ENCODE assay signal across 8 mouse cellular contexts in the genomic region with DNA sequence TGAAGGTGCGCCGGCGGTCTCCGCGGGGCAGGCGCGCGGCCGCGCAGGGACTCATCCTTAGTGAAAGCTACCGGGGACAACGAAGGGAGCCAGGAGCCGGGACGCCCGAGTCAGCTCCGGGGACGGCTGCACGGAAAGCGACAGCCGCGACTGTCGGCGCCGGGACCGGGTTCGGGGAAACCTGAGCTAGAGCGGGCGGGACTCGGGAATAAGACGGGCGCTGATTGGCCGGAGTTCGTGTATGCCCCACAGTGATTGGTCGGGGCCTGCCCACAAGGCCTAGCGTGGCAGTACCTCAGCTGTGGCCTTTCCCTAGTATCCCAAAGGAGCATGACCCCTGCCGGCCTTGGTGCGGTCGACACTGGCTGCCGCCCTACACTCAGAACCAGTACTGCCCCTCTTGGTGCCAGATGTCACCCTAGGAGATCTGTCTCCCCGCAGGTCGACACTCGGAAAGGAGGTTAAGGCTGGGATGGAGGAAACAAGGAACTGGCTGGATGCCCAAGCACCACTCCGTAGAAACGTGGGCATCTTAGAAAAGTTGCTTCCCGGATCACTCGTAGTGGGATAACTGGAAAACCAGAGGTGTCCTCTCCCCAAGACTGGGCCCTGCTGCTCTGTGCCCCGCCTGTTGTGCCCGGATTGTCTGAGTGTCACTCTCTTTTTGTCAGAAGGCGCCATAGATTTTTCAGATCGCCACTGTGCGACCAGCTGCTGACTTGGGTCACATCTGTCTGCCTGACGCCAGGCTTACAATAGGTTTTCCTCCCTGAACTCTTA. TPM values are rescaled to one million over a fixed set of nuclear protein-coding genes. Genes with fewer than 3 reads are reported as not detected.
DNase-seq lines count a peak whose midpoint lies in the region; ATAC-seq and TF ChIP-seq lines count a peak whose summit lies in the region.

TSS of gene Ibtk (minus strand) at position 193 of the 780 bp plus-strand sequence.

- H3K36me3 ChIP-seq in heart, embryonic 15.5 days: no peaks in the 10 kb centered on the region
- no peaks in the 10 kb centered on the region for H3K36me3 ChIP-seq in liver, embryonic 14.5 days (replicated peaks; ENCODE audit: control insufficient read depth, insufficient read depth, low read depth)
- no peaks in the 10 kb centered on the region for H3K36me3 ChIP-seq in neural tube, embryonic 11.5 days (ENCODE audit: control insufficient read depth, insufficient read depth, low read length)
- H3K36me3 ChIP-seq in stomach, postnatal 0 days (ENCODE audit: control insufficient read depth, insufficient read depth, low read length): no peaks in the 10 kb centered on the region

- peaks cover 26% of the 10 kb centered on the region for H3K4me1 ChIP-seq in heart, embryonic 15.5 days (replicated peaks)
- peaks cover 19% of the 10 kb centered on the region in 2 experiments for H3K4me1 ChIP-seq in liver, embryonic 14.5 days (replicated peaks; ENCODE audit: control insufficient read depth in 2 of 2, insufficient read depth in 2 of 2, low read length in 1 of 2)
- H3K4me1 ChIP-seq in neural tube, embryonic 11.5 days (ENCODE audit: control insufficient read depth, insufficient read depth, low read length): no peaks in the 10 kb centered on the region; the same call in 1 of the 2 replicates
- no peaks in the 10 kb centered on the region; the same call in 1 of the 2 replicates for H3K4me1 ChIP-seq in stomach, postnatal 0 days (replicated peaks; ENCODE audit: control insufficient read depth, insufficient read depth)

- ATAC-seq in CD4-positive, CD25-positive, alpha-beta regulatory T cell, adult 4 months: peak; percentile 84
- ATAC-seq in heart, embryonic 15.5 days (replicated peaks; ENCODE audit: insufficient number of reproducible peaks, insufficient read depth, low FRiP score, low read depth): peak; percentile 97
- peak; percentile 95 for ATAC-seq in liver, embryonic 14.5 days (ENCODE audit: insufficient read depth)
- peak; percentile 99 for ATAC-seq in neural tube, embryonic 11.5 days (ENCODE audit: insufficient read depth, low FRiP score, low TSS enrichment)
- peak; percentile 96 for ATAC-seq in stomach, postnatal 0 days (ENCODE audit: low FRiP score, low TSS enrichment)

- H3K9ac ChIP-seq in heart, embryonic 15.5 days: peak within 1 kb of the TSS; percentile 93
- H3K9ac ChIP-seq in liver, embryonic 14.5 days (replicated peaks): peak within 1 kb of the TSS; percentile 94
- peak within 1 kb of the TSS; percentile 99 for H3K9ac ChIP-seq in neural tube, embryonic 11.5 days (ENCODE audit: low read length)
- peak within 1 kb of the TSS; percentile 98 for H3K9ac ChIP-seq in stomach, postnatal 0 days (ENCODE audit: low read length)

- peak within 1 kb of the TSS; percentile 99 for H3K27ac ChIP-seq in heart, embryonic 15.5 days
- peak within 1 kb of the TSS; percentile 96 for H3K27ac ChIP-seq in liver, embryonic 14.5 days
- H3K27ac ChIP-seq in neural tube, embryonic 11.5 days (ENCODE audit: low read depth, low read length): peak within 1 kb of the TSS; percentile 98
- peak within 1 kb of the TSS; percentile 100 for H3K27ac ChIP-seq in stomach, postnatal 0 days (replicated peaks)

- H3K4me2 ChIP-seq in heart, embryonic 15.5 days: peak within 1 kb of the TSS; percentile 81
- peak within 1 kb of the TSS; percentile 88 for H3K4me2 ChIP-seq in liver, embryonic 14.5 days (ENCODE audit: low read depth)
- peak within 1 kb of the TSS; percentile 71 for H3K4me2 ChIP-seq in neural tube, embryonic 11.5 days (ENCODE audit: low read depth)
- peak within 1 kb of the TSS; percentile 66 for H3K4me2 ChIP-seq in stomach, postnatal 0 days (replicated peaks; ENCODE audit: low read depth)

- no peaks in the 10 kb centered on the region for H3K27me3 ChIP-seq in heart, embryonic 15.5 days
- no peaks in the 10 kb centered on the region for H3K27me3 ChIP-seq in liver, embryonic 14.5 days (ENCODE audit: control insufficient read depth, insufficient read depth, low read length)
- H3K27me3 ChIP-seq in neural tube, embryonic 11.5 days (ENCODE audit: control insufficient read depth, insufficient read depth, low read length): no peaks in the 10 kb centered on the region
- no peaks in the 10 kb centered on the region for H3K27me3 ChIP-seq in stomach, postnatal 0 days (ENCODE audit: control insufficient read depth, insufficient read depth, low read length)

- no peaks in the 10 kb centered on the region for H3K9me3 ChIP-seq in heart, embryonic 15.5 days (replicated peaks)
- H3K9me3 ChIP-seq in liver, embryonic 14.5 days (ENCODE audit: control insufficient read depth, low read length): no peaks in the 10 kb centered on the region
- H3K9me3 ChIP-seq in neural tube, embryonic 11.5 days (ENCODE audit: control insufficient read depth, low read length): no peaks in the 10 kb centered on the region
- no peaks in the 10 kb centered on the region for H3K9me3 ChIP-seq in stomach, postnatal 0 days (ENCODE audit: control insufficient read depth, low read length)

- DNase-seq in c-Kit-negative CD71-positive TER-119-positive erythroid progenitor cells, embryonic 14.5 days (ENCODE audit: low read depth, low spot score): peak; percentile 94
- DNase-seq in fibroblast of lung, adult 2 months (ENCODE audit: low read depth): peak; percentile 86
- peak; percentile 98 to 99 for DNase-seq in kidney, postnatal 25 days
- peak; percentile 90 to 92 (median 90) for DNase-seq in liver, embryonic 14.5 days (ENCODE audit: low read depth in 3 of 3, low spot score in 3 of 3)
- peak; percentile 97 for DNase-seq in neural tube, embryonic 11.5 days (ENCODE audit: low spot score)
- peak; percentile 96 for DNase-seq in stomach, postnatal 0 days (ENCODE audit: low spot score)

- WGBS in heart, embryonic 15.5 days: under 1% methylated on average over 52 of the region's 52 CpGs
- under 1% methylated on average over 51 of the region's 52 CpGs for WGBS in liver, embryonic 14.5 days (ENCODE audit: insufficient replicate concordance)
- WGBS in neural tube, embryonic 11.5 days: under 1% methylated on average over 52 of the region's 52 CpGs
- under 1% methylated on average over 52 of the region's 52 CpGs for WGBS in stomach, postnatal 0 days

- peak; percentile 67 for TF ChIP-seq CTCF in liver, embryonic 14.5 days (IDR thresholded peaks at IDR 0.05; ENCODE audit: low read depth)
- peak; percentile 49 for TF ChIP-seq CTCF in stomach, postnatal 0 days (IDR thresholded peaks at IDR 0.05; ENCODE audit: low read depth)

- H3K4me3 ChIP-seq in heart, embryonic 15.5 days: peak within 1 kb of the TSS; percentile 80
- peak within 1 kb of the TSS; percentile 73 to 99 for H3K4me3 ChIP-seq in liver, embryonic 14.5 days (ENCODE audit: insufficient read depth in 1 of 2, low read depth in 2 of 2, low read length in 2 of 2)
- peak within 1 kb of the TSS; percentile 75 for H3K4me3 ChIP-seq in neural tube, embryonic 11.5 days (ENCODE audit: low read depth, low read length)
- H3K4me3 ChIP-seq in stomach, postnatal 0 days (ENCODE audit: low read depth, low read length): peak within 1 kb of the TSS; percentile 93

- TF ChIP-seq EP300 in liver, embryonic 14.5 days (IDR thresholded peaks at IDR 0.05; ENCODE audit: low read depth): peak; percentile 44; the same call in 1 of the 2 replicates
- peak; percentile 92 for TF ChIP-seq EP300 in stomach, postnatal 0 days (optimal IDR thresholded peaks at IDR 0.05)

RNA-seq across cellular contexts. Expression of gene Ibtk, which starts in this region (rescaled TPM):
- 10 to 100 TPM; 20.5 to 33.2 TPM for polyA plus RNA-seq in CD4-positive, CD25-positive, alpha-beta regulatory T cell, adult 4 months (2017; shearing (Covaris generic))
- 19.0 and 23.1 TPM in 2 replicates for polyA plus RNA-seq in heart, embryonic 15.5 days (2015; fragmentation: Nextera tagmentation; extraction: Ambion mirVana)
- 5.9 and 9.7 TPM in 2 replicates for polyA plus RNA-seq in liver, embryonic 14.5 days (2012; rRNA removed)
- polyA plus RNA-seq in liver, embryonic 14.5 days (2014; fragmentation: Nextera tagmentation; extraction: Ambion mirVana): 24.7 and 27.4 TPM in 2 replicates
- 45.5 and 46.1 TPM in 2 replicates for polyA plus RNA-seq in neural tube, embryonic 11.5 days (2014; fragmentation: Nextera tagmentation; extraction: Ambion mirVana)
- polyA plus RNA-seq in stomach, postnatal 0 days (2015; fragmentation: Nextera tagmentation; extraction: Ambion mirVana): 18.0 and 19.7 TPM in 2 replicates

Comparison
In these comparisons a context has a peak if more than half of its experiments do, and no peak if none do; other contexts are left out.
1. Peak in every context shown above with its lines: DNase-seq, ATAC-seq, H3K4me3 ChIP-seq and H3K27ac ChIP-seq.